Mouse (Mus musculus) heart, postnatal 36 days (tissue): ENCODE results near the gene Cd300ld5. TPM values are rescaled to one million over a fixed set of nuclear protein-coding genes. Genes with fewer than 3 reads are reported as not detected.
A peak's percentile ranks its signal among the peaks of the same experiment; 100 is the strongest.
"Not testable (repeated sequence)": the region's sequence is repeated elsewhere in the genome, so short reads cannot be mapped to it uniquely, and the experiment has no call there.

Experiments used
- DNase-seq, 2 experiments: peaks; one replicate each; pipeline ENCODE4 v3.0.0; 2021 to 2022
- intact Hi-C: fragments of 180-260 bp; cut with DNase I; formaldehyde crosslinking; loops from one replicate; pipeline ENCODE4 v1.15.1; 2025
- total RNA-seq, 2 experiments: library from RNA; stranded (reverse); gene quantifications; 2 replicates each; pipeline ENCODE4 v1.2.3; 2021

Cd300ld5 gene
- 1 to 10 TPM; 5.5 to 7.7 TPM for total RNA-seq

GRCm38 (mm10) chr11:115037669-115038068 is at the start of gene Cd300ld5:
Gene Cd300ld5 (minus strand): TSS chr11:115037769.
- intact Hi-C loops, DNase-seq: not testable (repeated sequence)

GRCm38 (mm10) chr11:115086213-115086612 is 48.6 kb upstream of the Cd300ld5 start:
- intact Hi-C loops = no loop called here
- no peak for DNase-seq

- no peak for DNase-seq
- intact Hi-C loops = no loop called here
Observed at GRCm38 (mm10) chr11:115085064-115085463, 47.5 kb upstream of the Cd300ld5 start.

- DNase-seq = no peak
- intact Hi-C loops = loop anchor here (5.0 kb wide), 1 partner anchor 183 kb away; the partner anchor contains the start of gene Grin2c
Observed at GRCm38 (mm10) chr11:115084595-115084994, 47.0 kb upstream of the Cd300ld5 start.

- intact Hi-C loops = loop anchor here (1.0 to 5.0 kb wide), 3 partner anchors 70 to 184 kb away; partner anchors contain the start of gene Grin2c
- peak; percentile 78 to 79 for DNase-seq
Observed at GRCm38 (mm10) chr11:115083376-115084139, 46.0 kb upstream of the Cd300ld5 start.

GRCm38 (mm10) chr11:115082196-115082595 is 44.6 kb upstream of the Cd300ld5 start:
- intact Hi-C loops = loop anchor here (5.0 kb wide), 1 partner anchor 185 kb away; the partner anchor contains the start of gene Grin2c

GRCm38 (mm10) chr11:115081373-115081772 is 43.8 kb upstream of the Cd300ld5 start:
- DNase-seq = no peak
- intact Hi-C loops = loop anchor here (5.0 kb wide), 1 partner anchor 186 kb away; the partner anchor contains the start of gene Grin2c

More at GRCm38 (mm10) chr11:115082196-115082595, 44.6 kb upstream of the Cd300ld5 start:
- no peak for DNase-seq

- intact Hi-C loops = loop anchor here (5.0 kb wide), 1 partner anchor 186 kb away; the partner anchor contains the start of gene Grin2c
- DNase-seq = peak; percentile 50 to 52
Observed at GRCm38 (mm10) chr11:115080886-115081285, 43.3 kb upstream of the Cd300ld5 start.

- intact Hi-C loops = no loop called here
Observed at GRCm38 (mm10) chr11:115078680-115079079, 41.1 kb upstream of the Cd300ld5 start.

GRCm38 (mm10) chr11:115077436-115077835 is 39.9 kb upstream of the Cd300ld5 start:
- DNase-seq = no peak
- intact Hi-C loops = no loop called here

More at GRCm38 (mm10) chr11:115078680-115079079, 41.1 kb upstream of the Cd300ld5 start:
- DNase-seq = no peak

- no peak for DNase-seq
- intact Hi-C loops = no loop called here
Observed at GRCm38 (mm10) chr11:115075859-115076258, 38.3 kb upstream of the Cd300ld5 start.

GRCm38 (mm10) chr11:115075407-115075806 is 37.8 kb upstream of the Cd300ld5 start:
- intact Hi-C loops = no loop called here
- no peak for DNase-seq

GRCm38 (mm10) chr11:115073002-115073401 is 35.4 kb upstream of the Cd300ld5 start:
- intact Hi-C loops = no loop called here
- no peak for DNase-seq

GRCm38 (mm10) chr11:115071631-115072294 is 34.2 kb upstream of the Cd300ld5 start:
- peak; percentile 48 to 55 for DNase-seq
- intact Hi-C loops = no loop called here

GRCm38 (mm10) chr11:115071015-115071551 is 33.5 kb upstream of the Cd300ld5 start:
- no peak for DNase-seq
- intact Hi-C loops = no loop called here

GRCm38 (mm10) chr11:115066768-115067167 is 29.2 kb upstream of the Cd300ld5 start:
- DNase-seq = no peak
- intact Hi-C loops = no loop called here

- intact Hi-C loops = no loop called here
Observed at GRCm38 (mm10) chr11:115062077-115062476, 24.5 kb upstream of the Cd300ld5 start, which contains the start of gene Cd300e. Gene Cd300e (minus strand): TSS chr11:115062177.

GRCm38 (mm10) chr11:115059797-115060196 is 22.2 kb upstream of the Cd300ld5 start:
- intact Hi-C loops = loop anchor here (10.0 kb wide), 2 partner anchors 245 to 315 kb away; no protein-coding TSS in a partner anchor

More at GRCm38 (mm10) chr11:115062077-115062476, 24.5 kb upstream of the Cd300ld5 start, which contains the start of gene Cd300e:
- no peak for DNase-seq

GRCm38 (mm10) chr11:115058701-115059100 is 21.1 kb upstream of the Cd300ld5 start:
- intact Hi-C loops = loop anchor here (10.0 kb wide), 2 partner anchors 244 to 314 kb away; no protein-coding TSS in a partner anchor

More at GRCm38 (mm10) chr11:115059797-115060196, 22.2 kb upstream of the Cd300ld5 start:
- no peak for DNase-seq

GRCm38 (mm10) chr11:115054537-115054936 is 17.0 kb upstream of the Cd300ld5 start:
- DNase-seq = no peak
- intact Hi-C loops = loop anchor here (10.0 kb wide), 2 partner anchors 240 to 310 kb away; no protein-coding TSS in a partner anchor

More at GRCm38 (mm10) chr11:115058701-115059100, 21.1 kb upstream of the Cd300ld5 start:
- no peak for DNase-seq
